Mouse (Mus musculus): ENCODE data around the gene Nxf1.

GRCm38 (mm10) chr19:8734334-8734733, 22.5 kb upstream of the Nxf1 start:
- TF ChIP-seq CTCF (IDR thresholded peaks at IDR 0.05; ENCODE audit: control insufficient read depth, insufficient read depth, insufficient read length) (no peak), FOSL1 (IDR thresholded peaks at IDR 0.05; ENCODE audit: insufficient read depth, low read length, poor library complexity, severe bottlenecking) (no peak)

All from C2C12 (cell line).